Mouse (Mus musculus) embryo, embryonic 10.5 days (tissue): ENCODE measurements around the gene Plxna4.

Experiments
- DNase-seq: peaks from one replicate; pipeline ENCODE4 v3.0.0-alpha.2; 2015; ENCODE audit warnings: low spot score

Plxna4 gene

GRCm38 (mm10) chr6:32475958-32476357 lies 112.0 kb downstream of the Plxna4 start:
- DNase-seq = no peak

DNA sequence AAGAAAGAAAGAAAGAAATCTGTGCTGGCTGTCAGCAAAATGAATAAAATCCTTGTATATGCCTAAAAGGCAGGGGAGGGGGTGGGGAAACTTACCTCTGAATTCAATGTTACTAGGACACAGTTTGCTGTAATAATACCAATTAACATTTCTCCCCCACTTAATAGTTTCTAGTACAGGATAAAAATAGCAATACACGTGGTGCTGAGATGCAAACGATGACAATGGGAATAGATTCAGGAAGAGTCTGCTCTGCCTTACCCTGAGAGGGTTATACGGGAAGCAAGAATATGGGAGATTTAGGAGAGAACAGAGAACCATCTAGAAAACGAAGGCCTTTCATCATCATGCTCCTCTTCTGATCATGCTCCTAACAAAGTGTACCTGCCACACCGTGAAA lies 115.9 kb downstream of the Plxna4 start:
- DNase-seq = no peak

DNA sequence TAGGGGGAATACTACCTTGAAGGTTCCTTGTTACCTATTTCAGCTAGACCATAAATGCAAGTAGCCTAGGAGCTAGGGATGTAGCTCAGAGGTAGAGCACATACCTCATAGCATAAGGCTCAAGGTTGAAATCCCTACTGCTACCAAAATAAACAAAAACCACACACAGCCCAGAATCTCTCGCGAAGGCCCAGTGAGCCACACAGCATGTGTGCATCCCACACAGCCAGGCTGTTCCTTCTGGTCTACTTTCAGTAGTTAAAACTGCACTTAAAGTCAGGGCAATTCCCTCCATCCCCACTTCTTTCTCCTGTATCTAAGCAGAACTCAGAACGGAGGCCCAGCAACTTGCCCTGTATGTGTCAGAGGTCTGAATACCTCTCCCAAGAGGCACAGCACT lies 116.4 kb downstream of the Plxna4 start:
- DNase-seq = no peak

DNA sequence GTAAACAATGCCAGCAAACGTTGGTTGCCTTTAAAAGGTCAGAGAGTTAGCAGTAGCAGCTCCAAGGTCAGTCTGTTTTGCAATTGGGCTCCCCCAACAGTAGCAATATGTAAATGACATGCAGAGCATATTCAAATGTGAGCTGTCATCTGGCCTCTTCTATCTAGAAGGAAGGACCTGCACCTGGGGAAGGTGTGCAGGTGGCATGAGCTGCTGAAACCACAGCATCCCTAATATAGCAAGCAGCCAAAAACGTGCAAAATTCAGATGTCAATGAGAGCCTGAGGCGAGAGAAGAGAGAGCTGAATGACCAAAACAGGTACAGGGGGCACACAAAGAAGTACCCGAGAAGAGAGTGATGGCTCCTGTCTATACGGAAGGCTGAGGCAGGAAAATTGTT lies 118.8 kb downstream of the Plxna4 start:
- no peak for DNase-seq

GRCm38 (mm10) chr6:32465129-32465528 lies 122.9 kb downstream of the Plxna4 start:
- no peak for DNase-seq

DNA sequence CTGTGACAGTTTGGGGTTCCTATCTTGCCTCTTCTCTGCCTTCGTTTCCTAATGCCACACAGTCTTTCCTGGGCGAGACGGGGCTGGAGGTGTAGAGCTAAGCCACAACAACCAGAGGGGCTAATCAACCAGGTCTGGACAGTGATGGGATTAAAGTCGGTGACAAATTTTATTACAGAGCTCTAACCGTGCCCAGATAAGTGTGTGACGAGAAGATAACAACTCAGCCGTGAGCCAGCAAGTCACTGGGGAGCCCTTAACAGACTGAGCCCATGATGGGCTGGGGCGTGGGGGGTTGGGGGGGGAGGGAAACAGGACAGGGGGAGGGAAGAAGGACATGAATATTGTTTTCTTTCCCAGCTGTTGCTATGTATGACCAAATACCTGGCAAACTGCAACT lies 123.4 kb downstream of the Plxna4 start:
- no peak for DNase-seq

DNA sequence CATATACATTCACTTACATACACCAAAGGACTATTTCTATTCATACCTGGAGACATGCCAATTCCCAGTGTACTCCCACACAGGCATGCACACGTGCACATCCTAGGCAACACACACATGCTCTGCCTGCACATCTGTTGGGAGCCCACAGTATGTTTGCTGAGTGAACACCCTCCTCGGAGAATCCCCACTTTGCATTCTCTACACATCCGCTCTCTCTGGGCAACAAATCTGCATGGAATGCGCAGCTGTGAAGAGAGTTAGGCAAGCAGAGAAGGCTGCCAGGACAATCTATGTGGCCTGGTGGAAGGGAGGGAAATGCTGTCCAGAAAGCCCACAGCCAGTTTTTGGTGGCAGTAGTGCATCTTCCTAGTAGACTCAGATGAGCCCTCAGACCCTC lies 123.9 kb downstream of the Plxna4 start:
- no peak for DNase-seq

GRCm38 (mm10) chr6:32460400-32460799 lies 127.6 kb downstream of the Plxna4 start:
- DNase-seq = no peak

DNA sequence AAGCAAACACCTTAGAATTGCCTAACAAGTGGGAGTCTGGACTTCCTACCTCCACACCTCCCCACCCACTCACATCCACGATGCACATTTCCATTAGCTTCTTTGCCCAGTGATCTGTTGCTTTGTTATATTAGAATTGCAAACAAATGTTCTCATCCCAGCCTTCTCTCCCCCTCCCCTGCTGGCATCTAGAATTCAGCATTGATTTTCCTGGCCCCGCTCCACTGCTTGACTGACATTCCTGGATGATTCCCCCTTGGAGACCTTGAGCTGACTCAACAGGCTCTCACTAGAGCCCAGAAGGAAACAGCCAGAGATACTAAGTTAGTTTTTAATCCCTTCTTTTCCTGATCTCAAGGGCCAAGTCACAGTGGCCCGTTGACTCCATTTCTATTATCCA lies 131.4 kb downstream of the Plxna4 start:
- no peak for DNase-seq

DNA sequence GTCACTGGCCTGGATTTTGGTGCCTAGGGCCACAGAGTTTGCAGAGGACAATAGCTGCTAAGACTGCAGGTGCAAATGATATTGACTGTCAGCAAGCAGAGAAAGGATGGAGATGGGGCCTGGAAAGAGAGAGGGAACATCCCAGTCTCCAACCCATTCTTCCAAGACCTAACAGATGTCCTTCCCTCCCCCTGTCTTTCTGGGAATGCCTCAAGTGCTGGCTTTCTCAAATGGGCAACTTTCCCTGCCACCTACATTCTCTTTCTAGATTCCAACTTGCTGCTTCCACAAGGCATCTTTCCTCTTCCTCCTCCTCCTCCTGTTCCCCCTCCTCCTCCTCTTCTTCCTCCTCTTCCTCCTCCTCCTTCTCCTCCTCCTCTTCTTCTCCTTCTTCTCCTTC lies 136.1 kb downstream of the Plxna4 start:
- no peak for DNase-seq

DNA sequence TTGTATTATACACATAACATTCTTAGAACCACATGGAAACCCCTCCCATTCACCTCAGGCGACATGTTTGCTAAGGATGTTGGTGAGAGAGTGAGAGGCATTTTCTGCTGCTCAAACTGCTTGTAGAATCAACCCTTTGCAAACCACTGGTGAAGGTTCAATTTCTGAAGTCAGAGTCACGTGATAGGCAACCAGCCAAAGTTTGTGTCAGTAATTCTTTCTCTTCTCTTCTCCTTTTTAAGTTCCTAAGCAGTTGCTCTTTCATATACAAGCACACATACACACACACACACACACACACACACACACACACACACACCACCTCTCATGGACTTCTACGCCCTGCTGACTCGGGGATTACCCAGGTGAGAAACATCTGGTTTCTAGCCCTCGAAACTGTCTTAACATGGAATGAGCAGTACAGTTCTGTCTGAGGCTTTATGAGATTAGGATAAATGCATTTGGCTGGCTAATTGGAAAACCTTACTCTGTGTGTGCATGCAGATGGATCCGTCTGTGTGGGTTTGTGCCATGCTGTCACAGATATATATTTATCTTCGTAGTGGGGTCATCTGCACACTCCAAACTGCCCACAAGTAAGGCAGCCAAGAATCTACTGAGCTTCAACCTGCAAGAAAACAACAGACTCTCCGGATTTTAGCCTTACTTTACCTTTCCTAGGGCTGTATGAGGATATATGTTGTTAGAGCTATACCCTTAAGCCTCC lies 138.6 kb downstream of the Plxna4 start:
- DNase-seq = no peak

- DNase-seq = no peak
Observed at GRCm38 (mm10) chr6:32448787-32449186, 139.2 kb downstream of the Plxna4 start.

GRCm38 (mm10) chr6:32446276-32446675 lies 141.7 kb downstream of the Plxna4 start:
- no peak for DNase-seq

GRCm38 (mm10) chr6:32445246-32445645 lies 142.7 kb downstream of the Plxna4 start:
- DNase-seq = peak; percentile 42

GRCm38 (mm10) chr6:32444393-32444792 lies 143.6 kb downstream of the Plxna4 start:
- DNase-seq = peak; percentile 35

GRCm38 (mm10) chr6:32443679-32444078 lies 144.3 kb downstream of the Plxna4 start:
- no peak for DNase-seq

DNA sequence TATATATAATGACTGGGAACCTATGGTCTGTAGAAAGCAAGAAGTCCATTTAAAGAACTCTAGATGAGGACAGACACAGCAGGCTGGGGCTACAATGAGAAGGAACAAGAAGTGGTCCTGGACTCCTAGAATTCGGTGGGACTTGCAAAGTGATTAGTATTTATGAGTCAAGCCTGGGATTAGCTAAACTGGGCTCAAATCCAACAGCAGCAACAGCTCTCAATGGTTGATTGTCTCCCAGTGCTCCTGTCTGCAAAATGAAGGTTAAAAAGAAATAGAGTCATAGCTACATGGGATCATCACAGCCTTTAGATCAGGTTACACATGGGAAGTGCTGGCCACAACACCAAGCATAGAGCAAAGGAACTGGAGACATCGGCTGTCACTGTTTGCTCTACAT lies 148.6 kb downstream of the Plxna4 start:
- no peak for DNase-seq

GRCm38 (mm10) chr6:32437219-32437618 lies 150.8 kb downstream of the Plxna4 start:
- DNase-seq = no peak

- no peak for DNase-seq
Observed at GRCm38 (mm10) chr6:32423124-32423523, 164.9 kb downstream of the Plxna4 start.

- no peak for DNase-seq
Observed at GRCm38 (mm10) chr6:32420610-32421009, 167.4 kb downstream of the Plxna4 start.

DNA sequence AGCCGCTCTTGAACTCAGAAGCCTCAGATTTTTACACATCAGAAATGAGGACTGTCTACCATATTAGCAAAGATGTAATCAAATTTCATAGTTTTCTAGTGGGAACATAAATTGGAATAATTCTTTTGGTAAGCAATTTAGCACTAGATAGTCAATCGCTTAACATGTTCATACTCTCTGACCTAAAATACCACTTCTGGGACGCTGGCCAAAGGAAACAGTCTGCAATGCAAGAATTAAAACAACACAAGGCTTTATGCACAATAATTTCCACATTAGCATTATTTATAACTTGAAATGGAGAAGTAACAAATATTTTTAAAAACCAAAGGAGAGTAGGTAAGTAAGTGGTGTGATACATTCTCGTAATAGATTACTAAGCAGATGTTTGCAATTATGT lies 170.6 kb downstream of the Plxna4 start:
- no peak for DNase-seq

- DNase-seq = no peak
Observed at GRCm38 (mm10) chr6:32411325-32411724, 176.7 kb downstream of the Plxna4 start.

GRCm38 (mm10) chr6:32409625-32410024 lies 178.4 kb downstream of the Plxna4 start:
- no peak for DNase-seq

DNA sequence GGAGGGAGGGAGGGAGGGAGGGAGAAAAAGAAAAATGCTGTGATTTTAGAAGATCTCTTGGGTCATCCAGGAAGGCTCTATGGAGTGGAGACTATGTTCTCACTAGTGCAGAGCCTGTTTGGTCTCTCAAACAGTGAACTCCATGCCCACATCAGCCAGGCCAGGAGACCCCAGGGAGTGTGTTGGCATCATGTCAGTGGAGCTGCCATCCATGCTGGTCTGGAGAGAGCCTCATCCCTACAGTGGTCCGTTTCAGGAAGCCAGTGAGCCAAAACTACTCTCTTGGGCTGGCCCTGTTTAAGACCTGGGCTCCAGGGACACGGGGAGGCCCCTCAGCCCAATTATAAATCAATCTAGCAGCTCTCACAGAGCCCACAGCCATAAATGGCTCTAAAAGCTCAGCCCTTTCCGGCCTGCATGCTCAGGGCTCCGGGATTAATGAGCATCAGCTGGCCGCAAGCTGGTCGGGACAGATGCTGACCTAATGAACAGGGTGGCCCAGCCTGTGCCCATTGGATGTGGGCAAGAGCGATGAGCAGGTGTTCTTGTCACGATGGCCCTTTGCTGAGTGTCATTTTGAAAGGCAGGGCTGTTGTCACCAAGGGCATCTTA lies 180.3 kb downstream of the Plxna4 start:
- DNase-seq = peak; percentile 70
